Mouse (Mus musculus) bone marrow, adult 2 months (tissue): Measurements from ENCODE around the gene Gm17545. TPM values are rescaled to one million over a fixed set of nuclear protein-coding genes. Genes with fewer than 3 reads are reported as not detected.
A peak's percentile ranks its signal among the peaks of the same experiment; 100 is the strongest.

ENCODE experiments used
- H3K27ac ChIP-seq: fragments of 200-500 bp; 2 replicates; pipeline ENCODE4 v1.5.1; 2012; ENCODE audit warnings: low read depth, mild to moderate bottlenecking, control low read depth, inconsistent platforms, low read length; ENCODE audit not compliant: control insufficient read depth, poor library complexity, insufficient read depth
- H3K4me1 ChIP-seq: fragments of 200-500 bp; 2 replicates; pipeline ENCODE4 v1.6.1; 2011; ENCODE audit warnings: low read length; ENCODE audit not compliant: control insufficient read depth, insufficient read depth
- H3K4me3 ChIP-seq: fragments of 200-500 bp; replicated peaks from 2 replicates; pipeline ENCODE3; 2011; ENCODE audit warnings: mild to moderate bottlenecking, low read depth, low read length, control low read depth; ENCODE audit not compliant: control insufficient read depth
- CTCF ChIP-seq: fragments of 200-500 bp; IDR thresholded peaks from 2 replicates; pipeline ENCODE4 v1.5.1; 2011; ENCODE audit warnings: low read length, control low read depth; ENCODE audit not compliant: control insufficient read depth, insufficient read depth
- POLR2A ChIP-seq: fragments of 200-500 bp; IDR thresholded peaks from 2 replicates; pipeline ENCODE4 v1.6.1; 2011; ENCODE audit warnings: low read depth, mild to moderate bottlenecking, control low read depth, low read length, borderline replicate concordance; ENCODE audit not compliant: control insufficient read depth
- WGBS: fragments of 180-500 bp; shearing (Covaris S2); methylation state at CpG from one replicate; pipeline ENCODE4 v1.1.7; 2018; 5-methylcytosine and 5-hydroxymethylcytosine counted together
- polyA plus RNA-seq: library from polyadenylated mRNA; stranded (reverse); fragments of >200 nt; gene quantifications from 2 replicates; pipeline ENCODE4 v1.2.4, GENCODE M21; 2011; ENCODE audit warnings: low replicate concordance; ENCODE audit not compliant: missing spikeins, insufficient read depth, insufficient read length

The Gm17545 gene
- polyA plus RNA-seq, 1 experiment, result not detected

DNA sequence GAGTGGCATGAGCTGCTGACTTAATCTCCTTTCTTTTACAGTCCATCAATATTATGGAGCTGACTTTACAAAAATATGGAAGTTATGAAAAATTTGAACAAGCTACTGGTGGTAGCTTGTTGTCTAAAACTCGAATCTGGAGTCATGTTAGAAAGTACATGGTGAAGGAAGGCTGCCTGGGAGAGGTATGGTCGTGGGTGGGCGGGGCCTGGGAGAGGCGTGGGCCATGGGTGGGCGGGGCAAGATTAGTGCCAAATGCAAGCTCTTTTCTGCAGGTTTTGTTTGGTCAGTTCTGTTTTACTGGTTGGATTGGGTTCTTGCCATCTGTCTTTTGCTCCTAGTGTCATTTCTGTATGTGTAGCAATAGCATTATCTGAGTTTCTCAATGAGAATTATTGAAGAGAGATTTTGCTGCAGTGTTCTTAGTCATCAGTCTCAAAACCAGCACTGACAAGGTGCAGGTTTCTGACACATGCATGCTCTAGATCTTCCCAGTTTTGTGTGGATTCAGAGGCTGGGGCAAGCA, 23.7 kb upstream of the Gm17545 start:
- 9% methylated on average over 5 of the region's 5 CpGs for WGBS
- TF ChIP-seq POLR2A (no peak), CTCF (no peak)
- H3K4me1 ChIP-seq, result peaks cover 3% of the 10 kb centered on the region; the same call in 1 of the 2 replicates
- no peak overlapping the region for H3K4me3 ChIP-seq
- H3K27ac ChIP-seq, result no peak overlapping the region; the same call in 1 of the 2 replicates

DNA sequence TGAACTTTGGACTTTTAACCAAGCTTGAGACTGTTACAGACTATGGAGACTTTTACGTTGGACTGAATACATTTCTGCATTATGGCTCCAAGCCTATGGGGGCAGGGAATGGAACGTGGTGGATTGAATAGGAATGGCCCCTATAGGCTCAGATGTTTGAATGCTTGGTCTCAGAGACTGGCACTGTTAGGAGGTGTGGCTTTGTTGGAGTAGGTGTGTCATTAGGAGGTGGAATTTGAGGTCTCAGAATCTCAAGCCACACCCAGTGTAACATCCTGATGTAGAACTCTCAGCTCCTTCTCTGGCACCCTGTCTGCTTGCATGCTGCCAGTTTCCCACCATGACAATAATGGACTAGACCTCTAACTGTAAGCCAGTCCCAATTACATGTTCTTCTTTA, 20.9 kb upstream of the Gm17545 start:
- WGBS, result 88% methylated on average over 2 of the region's 2 CpGs
- Histone ChIP-seq H3K4me1 (peaks cover 3% of the 10 kb centered on the region; the same call in 1 of the 2 replicates), H3K4me3 (no peak overlapping the region), H3K27ac (no peak overlapping the region)
- no peak for TF ChIP-seq CTCF
- no peak for TF ChIP-seq POLR2A

DNA sequence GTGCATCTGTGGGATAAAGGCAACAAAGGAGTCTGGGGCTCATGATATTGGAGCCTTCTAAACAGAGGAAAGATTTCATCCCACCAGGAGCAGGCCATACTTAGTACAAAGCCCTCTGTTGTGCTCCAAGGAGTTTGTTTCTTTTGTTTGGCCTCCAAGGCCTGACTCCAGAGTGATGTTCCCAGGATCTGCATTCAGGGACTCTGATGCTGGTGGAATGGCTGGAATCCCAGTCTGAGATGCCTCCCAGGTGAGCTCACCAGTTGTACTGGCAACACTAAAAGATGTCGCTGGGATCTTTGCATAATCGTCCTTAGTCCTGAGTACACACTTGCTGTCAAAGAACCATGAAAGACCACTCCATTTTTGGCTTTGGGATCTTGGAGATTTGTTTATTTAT, 20.0 kb upstream of the Gm17545 start:
- H3K4me3 ChIP-seq, result no peak overlapping the region
- no peak overlapping the region for H3K27ac ChIP-seq
- H3K4me1 ChIP-seq, result peaks cover 3% of the 10 kb centered on the region; the same call in 1 of the 2 replicates
- WGBS, result 86% methylated on average over 2 of the region's 2 CpGs
- no peak for TF ChIP-seq CTCF
- no peak for TF ChIP-seq POLR2A

DNA sequence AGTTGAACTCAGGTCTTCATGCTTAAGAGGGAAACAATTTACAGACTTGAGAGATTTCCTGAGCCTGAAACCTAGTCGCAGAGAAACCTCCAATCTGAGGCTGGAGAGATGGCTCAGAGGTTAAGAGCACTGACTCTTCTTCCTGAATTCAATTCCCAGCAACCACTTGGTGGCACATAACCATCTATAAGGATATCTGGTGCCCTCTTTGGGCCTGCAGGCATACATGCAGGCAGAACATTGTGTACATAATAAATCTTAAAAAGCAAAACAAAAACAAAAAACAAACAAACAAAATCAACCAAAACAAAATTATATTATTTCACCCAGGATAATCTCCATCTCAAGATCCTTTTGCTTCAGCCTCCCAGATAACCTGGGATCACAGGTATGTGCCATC, 15.3 kb upstream of the Gm17545 start:
- no peak for TF ChIP-seq POLR2A
- TF ChIP-seq CTCF, result no peak
- WGBS, result 61% methylated on average over 1 of the region's 1 CpGs
- Histone ChIP-seq H3K4me3 (no peak overlapping the region), H3K4me1 (peaks cover 1% of the 10 kb centered on the region; the same call in 1 of the 2 replicates), H3K27ac (no peak overlapping the region)

DNA sequence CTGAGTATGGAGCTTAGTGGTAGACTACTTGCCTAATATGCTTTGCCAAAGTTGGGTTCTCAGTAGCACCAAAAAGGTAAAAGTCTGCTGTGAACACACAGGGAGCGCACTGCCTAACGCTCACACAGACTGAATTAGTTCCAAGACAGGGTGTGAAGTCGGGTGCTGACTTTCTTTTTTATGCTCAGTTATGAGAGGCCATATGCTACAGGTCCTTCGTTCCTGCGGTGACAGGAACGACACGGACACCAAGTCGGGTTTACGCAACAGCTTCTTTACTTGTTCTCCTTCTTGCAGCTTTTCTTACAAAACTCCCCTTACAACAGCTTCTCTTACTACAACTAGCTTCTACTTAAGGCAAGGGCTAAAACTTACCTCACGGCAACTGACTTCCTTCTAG, 10.9 kb upstream of the Gm17545 start:
- TF ChIP-seq CTCF (no peak), POLR2A (no peak)
- H3K27ac ChIP-seq, result peak overlapping the region; percentile 82
- 55% methylated on average over 10 of the region's 10 CpGs for WGBS

DNA sequence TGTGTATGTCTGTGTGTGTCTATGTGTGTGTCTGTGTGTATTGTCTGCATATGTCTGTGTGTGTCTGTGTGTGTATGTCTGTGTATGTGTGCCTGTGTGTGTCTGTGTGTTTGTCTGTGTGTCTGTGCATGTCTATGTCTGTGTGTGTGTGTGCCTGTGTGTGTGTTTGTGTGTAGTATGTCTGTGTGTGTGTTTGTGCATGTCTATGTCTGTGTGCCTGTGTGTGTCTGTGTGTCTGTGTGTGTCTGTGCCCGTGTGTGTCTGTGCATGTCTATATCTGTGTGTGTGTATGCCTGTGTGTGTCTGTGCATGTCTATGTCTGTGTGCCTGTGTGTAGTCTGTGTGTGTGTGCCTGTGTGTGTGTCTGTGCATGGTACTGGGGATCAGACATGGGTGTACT, 9.0 kb upstream of the Gm17545 start:
- Histone ChIP-seq H3K4me3 (no peak overlapping the region), H3K4me1 (peaks cover 6% of the 10 kb centered on the region), H3K27ac (no peak overlapping the region)
- TF ChIP-seq CTCF (no peak), POLR2A (no peak)
- 86% methylated on average over 1 of the region's 1 CpGs for WGBS

More for the DNA sequence above, 10.9 kb upstream of the Gm17545 start:
- Histone ChIP-seq H3K4me1 (peaks cover 6% of the 10 kb centered on the region), H3K4me3 (no peak overlapping the region)

DNA sequence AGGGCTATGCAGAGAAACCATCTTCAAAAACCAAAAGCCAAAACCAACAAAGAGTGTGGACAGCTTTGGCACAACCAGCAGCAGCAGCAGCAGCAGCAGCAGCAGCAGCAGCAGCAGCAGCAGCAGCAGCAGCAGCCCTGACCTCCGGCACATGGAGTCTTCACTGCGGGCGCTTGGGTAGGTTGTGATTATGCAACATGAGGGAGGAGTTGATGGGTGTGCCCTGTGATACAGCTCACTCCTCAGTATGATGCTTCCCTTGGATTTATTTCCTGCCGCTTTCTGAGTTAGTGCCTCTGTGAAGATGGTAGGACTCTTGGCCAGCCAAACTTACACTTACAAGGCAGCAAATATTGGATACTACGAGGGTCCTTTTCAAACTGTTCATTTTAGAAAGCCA, 6.9 kb upstream of the Gm17545 start:
- TF ChIP-seq CTCF, result no peak
- TF ChIP-seq POLR2A, result no peak
- Histone ChIP-seq H3K27ac (0 out of 2 replicates have a peak overlapping the region, but pooled peaks have one; percentile 12), H3K4me3 (no peak overlapping the region), H3K4me1 (peaks cover 5% of the 10 kb centered on the region)
- 45% methylated on average over 5 of the region's 5 CpGs for WGBS

DNA sequence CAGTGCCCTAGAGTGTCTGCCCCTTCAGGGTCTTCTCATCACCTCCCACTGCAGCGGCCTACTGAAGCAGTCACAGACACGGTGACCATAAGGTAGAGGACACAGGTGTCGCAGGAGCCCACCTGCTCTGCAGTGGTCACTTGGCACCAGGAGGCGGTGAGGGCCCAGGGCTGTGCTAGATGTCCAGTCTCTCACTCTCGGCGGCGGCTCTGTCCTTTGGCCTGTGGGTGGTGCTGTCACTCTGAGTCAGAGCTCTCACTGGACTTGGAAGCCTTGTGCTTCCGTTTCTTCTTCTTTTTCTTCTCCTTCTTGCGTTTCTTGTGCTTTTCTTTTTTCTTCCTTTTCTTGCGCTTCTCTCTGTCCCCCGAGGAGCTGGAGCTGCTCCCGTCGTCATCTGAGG, 5.7 kb upstream of the Gm17545 start:
- Histone ChIP-seq H3K4me1 (peaks cover 5% of the 10 kb centered on the region), H3K4me3 (no peak overlapping the region), H3K27ac (no peak overlapping the region)
- no peak for TF ChIP-seq POLR2A
- peak; percentile 39; the same call in 1 of the 2 replicates for TF ChIP-seq CTCF
- WGBS, result 83% methylated on average over 13 of the region's 13 CpGs

DNA sequence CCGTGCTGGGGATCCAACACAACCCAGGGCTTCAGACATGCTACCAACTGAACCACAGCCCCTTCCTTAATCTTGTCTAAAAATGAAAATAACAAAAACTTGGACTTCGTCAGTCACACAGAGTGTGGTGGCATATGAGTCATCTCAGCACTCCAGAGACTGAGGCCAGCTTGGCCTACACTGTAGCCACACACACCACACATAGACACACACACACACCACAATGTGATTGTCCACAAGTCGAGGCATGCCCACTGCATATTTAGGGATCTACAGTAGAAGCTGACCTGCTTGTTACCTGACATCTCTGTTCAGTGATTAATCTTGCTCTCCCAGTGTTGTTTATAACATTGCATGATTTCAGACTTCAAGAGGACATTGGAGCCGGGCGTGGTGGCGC, 4.9 kb upstream of the Gm17545 start:
- no peak for TF ChIP-seq POLR2A
- no peak for TF ChIP-seq CTCF
- Histone ChIP-seq H3K4me3 (no peak overlapping the region), H3K4me1 (peaks cover 5% of the 10 kb centered on the region), H3K27ac (no peak overlapping the region)
- 86% methylated on average over 6 of the region's 6 CpGs for WGBS
